Mouse (Mus musculus) erythroblast, embryonic 14.5 days (primary cell): ENCODE results near the gene Plcg2. TPM values are rescaled to one million over a fixed set of nuclear protein-coding genes. Genes with fewer than 3 reads are reported as not detected.

Experiments used
- H3K27me3 ChIP-seq: 2 replicates; pipeline ENCODE4 v1.6.1; 2012; ENCODE audit warnings: inconsistent platforms; ENCODE audit not compliant: control insufficient read depth
- H3K36me3 ChIP-seq: 2 replicates; pipeline ENCODE4 v1.6.1; 2012; ENCODE audit warnings: mild to moderate bottlenecking, inconsistent platforms; ENCODE audit not compliant: control insufficient read depth
- H3K4me1 ChIP-seq: 2 replicates; pipeline ENCODE4 v1.6.1; 2012; ENCODE audit warnings: inconsistent platforms; ENCODE audit not compliant: control insufficient read depth
- H3K4me3 ChIP-seq: replicated peaks from 2 replicates; pipeline ENCODE3; 2012; ENCODE audit warnings: moderate library complexity, mild to moderate bottlenecking, inconsistent platforms
- H3K9me3 ChIP-seq: 2 replicates; pipeline ENCODE4 v1.6.1; 2012; ENCODE audit warnings: low read length, inconsistent platforms, mixed read lengths; ENCODE audit not compliant: control insufficient read depth
- GATA1 ChIP-seq: IDR thresholded peaks from 2 replicates; pipeline ENCODE4 v1.6.1; 2012; ENCODE audit warnings: low read length, inconsistent platforms, mixed read lengths
- TAL1 ChIP-seq: IDR thresholded peaks from 3 replicates; pipeline ENCODE4 v1.6.1; 2012; ENCODE audit warnings: low read length, inconsistent platforms, mixed read lengths
- polyA plus RNA-seq: library from polyadenylated mRNA; stranded (reverse); fragments of >175 nt; gene quantifications from 2 replicates; pipeline ENCODE4 v1.2.3, GENCODE M21; 2012

The Plcg2 gene
- polyA plus RNA-seq, 1 experiment: 0.07 TPM

DNA sequence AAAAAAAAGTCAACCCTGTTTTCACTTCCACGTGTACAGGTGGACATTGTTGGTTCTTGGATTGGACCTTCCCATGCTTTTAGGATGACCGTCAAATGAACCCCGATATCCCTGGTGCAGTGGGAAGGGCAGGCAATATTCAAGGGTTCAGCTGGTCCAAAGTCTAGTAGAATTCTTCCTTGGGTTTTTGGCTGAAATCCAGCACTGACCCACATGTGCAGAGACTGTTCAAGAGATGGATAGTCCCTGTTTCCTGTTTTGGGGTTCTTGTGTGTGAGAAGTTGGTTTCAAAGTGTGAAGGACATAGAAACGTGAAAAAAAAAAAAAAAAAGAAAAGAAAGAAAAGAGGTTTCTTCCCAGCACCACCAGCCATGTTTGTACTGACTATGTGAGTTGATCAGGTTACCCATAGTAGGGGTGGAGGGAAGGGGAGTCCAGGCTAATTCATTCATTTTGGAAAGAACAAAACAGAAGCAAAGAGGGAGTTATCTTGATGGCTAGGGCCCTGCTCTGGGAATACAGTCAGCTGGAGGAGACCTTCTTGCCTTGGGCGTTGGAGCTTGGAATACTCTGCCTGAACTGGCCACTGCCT lies 2.2 kb downstream of the Plcg2 start:
- Histone ChIP-seq H3K9me3 (no peaks in the 10 kb centered on the region), H3K36me3 (no peaks in the 10 kb centered on the region), H3K27me3 (peaks cover 35% of the 10 kb centered on the region), H3K4me3 (no peak overlapping the region), H3K4me1 (peaks cover 10% of the 10 kb centered on the region)
- no peak for TF ChIP-seq GATA1
- no peak for TF ChIP-seq TAL1

- Histone ChIP-seq H3K4me1 (peaks cover 10% of the 10 kb centered on the region), H3K4me3 (no peak overlapping the region), H3K36me3 (no peaks in the 10 kb centered on the region), H3K27me3 (peaks cover 32% of the 10 kb centered on the region), H3K9me3 (no peaks in the 10 kb centered on the region)
- TF ChIP-seq TAL1: no peak
- TF ChIP-seq GATA1: no peak
Observed at GRCm38 (mm10) chr8:117501323-117501722, 3.2 kb downstream of the Plcg2 start.

DNA sequence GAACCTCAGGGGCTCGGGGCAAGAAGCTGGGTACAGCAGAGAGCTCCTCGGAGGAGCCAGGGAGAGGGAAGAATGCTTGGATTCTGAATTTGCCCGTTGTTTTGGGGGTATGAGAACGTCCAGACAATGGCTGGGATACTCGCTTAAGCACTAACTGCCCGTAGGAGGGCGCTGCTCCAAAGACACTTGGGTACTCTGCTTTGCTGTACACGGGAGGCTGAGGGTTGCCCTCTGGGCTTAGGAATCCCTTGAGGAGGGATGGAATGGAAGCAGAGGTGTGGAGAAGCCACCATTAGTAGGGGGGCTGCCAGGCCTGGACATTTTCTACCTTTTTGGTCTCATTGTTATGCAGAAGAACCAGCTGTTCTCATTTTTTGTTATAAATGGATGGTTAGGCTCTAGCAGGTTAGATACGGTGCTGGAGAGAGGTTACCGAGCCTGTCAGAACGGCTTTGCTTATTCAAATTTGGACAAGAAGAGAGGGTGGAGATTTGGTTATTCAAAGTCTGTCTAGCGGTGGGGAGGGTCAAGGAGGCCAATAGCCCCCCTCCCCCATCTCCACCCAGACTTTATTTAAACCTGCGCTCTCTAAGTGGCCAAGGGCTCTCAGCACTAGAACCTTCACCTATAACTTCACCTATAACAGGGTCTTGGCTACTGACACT lies 5.4 kb downstream of the Plcg2 start:
- H3K9me3 ChIP-seq: no peaks in the 10 kb centered on the region
- peaks cover 10% of the 10 kb centered on the region for H3K27me3 ChIP-seq
- peaks cover 4% of the 10 kb centered on the region for H3K4me1 ChIP-seq
- H3K36me3 ChIP-seq: no peaks in the 10 kb centered on the region
- H3K4me3 ChIP-seq: no peak overlapping the region
- no peak for TF ChIP-seq GATA1
- TF ChIP-seq TAL1: no peak

GRCm38 (mm10) chr8:117507703-117508102 lies 9.6 kb downstream of the Plcg2 start:
- Histone ChIP-seq H3K27me3 (no peaks in the 10 kb centered on the region), H3K4me1 (no peaks in the 10 kb centered on the region), H3K4me3 (no peak overlapping the region), H3K36me3 (no peaks in the 10 kb centered on the region), H3K9me3 (peaks cover 2% of the 10 kb centered on the region; the same call in 1 of the 2 replicates)
- TF ChIP-seq GATA1 (no peak), TAL1 (no peak)

DNA sequence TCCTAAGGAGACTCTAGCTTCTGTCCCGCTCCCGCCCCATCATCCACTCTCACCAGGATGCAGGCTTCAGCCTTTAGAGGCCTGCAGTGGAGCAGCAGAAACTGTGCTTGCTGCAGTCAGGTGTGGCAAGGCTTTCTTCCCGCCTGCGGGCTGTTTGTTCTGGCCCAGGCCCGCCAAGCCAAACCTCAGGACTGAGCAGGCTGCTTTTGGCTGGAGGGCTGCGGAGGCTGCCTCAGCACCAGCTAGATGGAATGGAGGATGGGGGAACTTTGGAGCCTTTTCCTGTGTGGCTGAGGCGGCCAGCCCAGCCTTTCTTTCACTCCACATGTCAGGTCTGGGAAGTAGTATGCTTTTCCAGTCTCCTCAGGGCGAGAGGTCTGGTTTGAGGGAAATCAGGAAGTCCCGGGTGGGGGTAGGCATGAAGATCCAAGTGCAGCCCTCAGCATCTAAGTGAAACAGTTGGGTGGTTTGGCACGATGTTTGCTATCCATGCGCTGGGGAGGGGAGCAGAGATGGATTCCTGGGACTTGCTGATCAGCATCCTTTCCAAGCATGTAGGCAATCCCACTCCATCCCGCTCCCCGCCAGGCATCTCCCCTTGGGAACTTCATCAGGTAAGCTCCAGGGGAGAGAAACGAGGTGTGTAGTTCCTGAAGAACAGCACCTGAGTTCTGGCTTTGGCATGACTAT lies 18.9 kb downstream of the Plcg2 start:
- no peaks in the 10 kb centered on the region for H3K27me3 ChIP-seq
- H3K4me1 ChIP-seq: no peaks in the 10 kb centered on the region
- TF ChIP-seq TAL1 (no peak), GATA1 (no peak)
- no peaks in the 10 kb centered on the region for H3K36me3 ChIP-seq
- H3K4me3 ChIP-seq: no peak overlapping the region
- H3K9me3 ChIP-seq: no peaks in the 10 kb centered on the region

DNA sequence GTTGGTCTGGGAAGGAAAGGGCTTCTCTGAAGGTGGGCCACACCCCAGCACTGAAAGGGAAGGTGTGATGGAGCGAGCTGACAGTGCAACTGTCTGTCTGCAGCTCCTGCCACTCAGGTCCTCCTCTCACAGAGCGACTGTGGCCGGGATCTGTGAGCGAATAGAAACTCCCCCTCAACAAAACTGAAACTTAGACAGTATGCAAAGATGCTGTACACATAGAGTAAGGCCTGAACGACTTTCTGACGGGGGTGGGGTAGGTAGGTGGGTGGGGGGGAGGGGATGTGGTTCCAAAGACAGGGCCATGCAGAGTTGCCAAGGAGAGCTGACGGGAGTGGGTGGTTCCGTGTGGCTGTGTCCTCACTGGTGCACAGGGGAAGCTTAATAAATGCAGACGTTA lies 19.8 kb downstream of the Plcg2 start:
- no peaks in the 10 kb centered on the region for H3K4me1 ChIP-seq
- no peaks in the 10 kb centered on the region for H3K27me3 ChIP-seq
- H3K36me3 ChIP-seq: no peaks in the 10 kb centered on the region
- no peak for TF ChIP-seq TAL1
- no peaks in the 10 kb centered on the region for H3K9me3 ChIP-seq
- no peak overlapping the region for H3K4me3 ChIP-seq

DNA sequence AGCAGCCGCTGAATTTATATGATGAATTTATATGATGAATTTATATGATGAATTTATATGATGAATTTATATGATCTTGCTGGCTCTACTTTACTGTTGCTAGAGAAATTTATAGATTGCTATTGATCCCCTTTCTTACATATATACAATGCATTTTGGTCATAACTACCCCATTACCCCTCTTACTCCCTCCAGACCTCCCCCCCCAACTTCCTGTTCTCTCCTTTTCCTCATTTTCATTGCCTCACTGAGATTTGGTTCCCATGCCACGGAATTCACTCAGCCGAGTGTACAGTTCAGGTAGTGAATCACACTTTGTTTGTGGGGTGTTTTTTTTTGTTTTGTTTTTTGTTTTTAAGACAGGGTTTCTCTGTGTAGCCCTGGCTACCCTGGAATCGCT lies 20.8 kb downstream of the Plcg2 start:
- Histone ChIP-seq H3K9me3 (no peaks in the 10 kb centered on the region), H3K4me1 (no peaks in the 10 kb centered on the region), H3K4me3 (no peak overlapping the region), H3K36me3 (no peaks in the 10 kb centered on the region), H3K27me3 (no peaks in the 10 kb centered on the region)
- TF ChIP-seq TAL1: no peak
- no peak for TF ChIP-seq GATA1

GRCm38 (mm10) chr8:117526185-117526584 lies 28.1 kb downstream of the Plcg2 start:
- H3K4me1 ChIP-seq: no peaks in the 10 kb centered on the region
- H3K36me3 ChIP-seq: no peaks in the 10 kb centered on the region
- no peak for TF ChIP-seq GATA1
- H3K27me3 ChIP-seq: no peaks in the 10 kb centered on the region
- no peak overlapping the region for H3K4me3 ChIP-seq
- H3K9me3 ChIP-seq: no peaks in the 10 kb centered on the region

- H3K4me1 ChIP-seq: no peaks in the 10 kb centered on the region
- H3K36me3 ChIP-seq: no peaks in the 10 kb centered on the region
- no peak for TF ChIP-seq TAL1
- no peak for TF ChIP-seq GATA1
- H3K4me3 ChIP-seq: no peak overlapping the region
- no peaks in the 10 kb centered on the region for H3K9me3 ChIP-seq
- H3K27me3 ChIP-seq: no peaks in the 10 kb centered on the region
Observed at GRCm38 (mm10) chr8:117527983-117528382, 29.9 kb downstream of the Plcg2 start.

- TF ChIP-seq TAL1 (no peak), GATA1 (no peak)
- Histone ChIP-seq H3K4me1 (no peaks in the 10 kb centered on the region), H3K4me3 (no peak overlapping the region), H3K9me3 (no peaks in the 10 kb centered on the region), H3K36me3 (no peaks in the 10 kb centered on the region), H3K27me3 (no peaks in the 10 kb centered on the region)
Observed at GRCm38 (mm10) chr8:117529177-117529576, 31.1 kb downstream of the Plcg2 start.
